Mouse (Mus musculus) midbrain, embryonic 15.5 days (tissue): ENCODE results near the gene Cab39. TPM values are rescaled to one million over a fixed set of nuclear protein-coding genes. Genes with fewer than 3 reads are reported as not detected.

Experiments used
- ATAC-seq: fragments of 200-750 bp; cut with Nextera tagmentation; replicated peaks from 2 replicates; pipeline ENCODE4 v1.8.0; 2017; ENCODE audit warnings: moderate TSS enrichment
- H3K27ac ChIP-seq: fragments of 300-500 bp; sonication (generic); 2 replicates; pipeline ENCODE4 v1.5.1; 2015; ENCODE audit warnings: mild to moderate bottlenecking, inconsistent platforms
- H3K27me3 ChIP-seq: fragments of 300-500 bp; sonication (generic); replicated peaks from 2 replicates; pipeline ENCODE4 v1.6.1; 2015; ENCODE audit warnings: inconsistent platforms
- H3K36me3 ChIP-seq: fragments of 300-500 bp; sonication (generic); replicated peaks from 2 replicates; pipeline ENCODE4 v1.6.1; 2015; ENCODE audit warnings: inconsistent platforms
- H3K4me1 ChIP-seq: fragments of 300-500 bp; sonication (generic); 2 replicates; pipeline ENCODE4 v1.6.1; 2015; ENCODE audit warnings: inconsistent platforms
- H3K4me2 ChIP-seq: fragments of 300-500 bp; sonication (generic); 2 replicates; pipeline ENCODE4 v1.6.1; 2015; ENCODE audit warnings: inconsistent platforms, mild to moderate bottlenecking, moderate library complexity
- H3K4me3 ChIP-seq: fragments of 300-500 bp; sonication (generic); 2 replicates; pipeline ENCODE4 v1.5.1; 2015; ENCODE audit warnings: mild to moderate bottlenecking, inconsistent platforms
- H3K9ac ChIP-seq: fragments of 300-500 bp; sonication (generic); 2 replicates; pipeline ENCODE4 v1.6.1; 2015; ENCODE audit warnings: mild to moderate bottlenecking, inconsistent platforms
- H3K9me3 ChIP-seq: fragments of 300-500 bp; sonication (generic); 2 replicates; pipeline ENCODE4 v1.6.1; 2016; ENCODE audit warnings: inconsistent platforms
- WGBS: fragments of 180-500 bp; shearing (Covaris S2); methylation state at CpG from one replicate; pipeline ENCODE4 v1.1.7; 2015; ENCODE audit warnings: mixed read lengths; 5-methylcytosine and 5-hydroxymethylcytosine counted together
- microRNA-seq: library from miRNA; unstranded; fragments of <30 nt; microRNA quantifications from one replicate; pipeline ENCODE4, GENCODE M21; 2016
- polyA plus RNA-seq: library from polyadenylated mRNA; unstranded; fragments of >200 nt; fragmentation: Nextera tagmentation; extraction: Ambion mirVana; gene quantifications from 2 replicates; pipeline ENCODE4 v1.2.1, GENCODE M21; 2015

Gene Cab39
- polyA plus RNA-seq, 1 experiment from 2014 or later, result 53.1 TPM

DNA sequence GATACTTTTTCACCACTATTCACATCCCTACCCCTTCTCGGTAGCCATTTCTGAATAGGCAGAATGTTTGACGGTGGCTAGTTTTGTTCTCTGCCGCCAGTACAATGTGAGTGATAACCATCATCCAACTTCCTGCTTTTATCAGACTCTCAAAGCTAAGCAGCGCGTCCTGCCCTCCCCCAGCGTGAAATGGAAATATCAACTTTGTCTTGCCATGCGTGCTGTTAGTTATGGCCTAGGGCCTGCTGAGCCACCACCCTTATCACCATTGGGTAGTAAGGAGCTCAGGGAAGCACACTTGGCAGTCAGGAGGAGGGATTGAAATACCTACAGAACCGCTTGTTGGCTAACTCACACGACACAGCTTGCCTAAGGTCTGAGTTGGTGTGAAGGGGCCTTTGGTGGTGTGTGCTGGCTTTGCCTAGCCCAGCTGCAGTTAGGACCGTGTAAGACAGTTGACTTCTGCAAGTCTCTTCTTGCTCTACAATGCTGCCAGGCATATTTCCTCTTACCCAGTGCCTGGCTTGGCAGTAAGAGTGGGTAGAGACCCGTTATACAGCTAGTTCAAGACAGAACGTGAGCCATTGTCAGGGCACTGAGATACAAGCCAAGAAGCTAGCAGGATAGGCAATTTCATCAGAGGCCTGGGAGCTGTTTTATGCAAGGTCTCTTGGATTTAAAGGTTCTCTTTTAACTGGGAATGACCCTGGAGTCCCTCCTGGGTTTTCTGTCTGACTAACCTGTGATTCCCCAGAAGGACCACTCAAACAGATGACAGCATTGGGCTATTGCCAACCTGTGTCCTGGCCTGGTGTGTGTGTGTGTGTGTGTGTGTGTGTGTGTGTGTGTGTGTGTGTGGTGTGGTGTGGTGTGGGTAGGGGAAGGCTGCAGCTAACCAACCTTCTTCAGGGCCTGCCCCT, 103.8 kb downstream of the Cab39 start:
- H3K27me3 ChIP-seq, result no peaks in the 10 kb centered on the region
- WGBS, result 56% methylated on average over 12 of the region's 12 CpGs
- peak overlapping the region; percentile 78 for H3K4me2 ChIP-seq
- H3K36me3 ChIP-seq, result no peaks in the 10 kb centered on the region
- H3K4me3 ChIP-seq, result peak overlapping the region; percentile 73
- no peak overlapping the region; the same call in 1 of the 2 replicates for H3K9ac ChIP-seq
- peak overlapping the region; percentile 81 for H3K27ac ChIP-seq
- H3K9me3 ChIP-seq, result no peaks in the 10 kb centered on the region
- H3K4me1 ChIP-seq, result peaks cover 74% of the 10 kb centered on the region
- no peak for ATAC-seq

DNA sequence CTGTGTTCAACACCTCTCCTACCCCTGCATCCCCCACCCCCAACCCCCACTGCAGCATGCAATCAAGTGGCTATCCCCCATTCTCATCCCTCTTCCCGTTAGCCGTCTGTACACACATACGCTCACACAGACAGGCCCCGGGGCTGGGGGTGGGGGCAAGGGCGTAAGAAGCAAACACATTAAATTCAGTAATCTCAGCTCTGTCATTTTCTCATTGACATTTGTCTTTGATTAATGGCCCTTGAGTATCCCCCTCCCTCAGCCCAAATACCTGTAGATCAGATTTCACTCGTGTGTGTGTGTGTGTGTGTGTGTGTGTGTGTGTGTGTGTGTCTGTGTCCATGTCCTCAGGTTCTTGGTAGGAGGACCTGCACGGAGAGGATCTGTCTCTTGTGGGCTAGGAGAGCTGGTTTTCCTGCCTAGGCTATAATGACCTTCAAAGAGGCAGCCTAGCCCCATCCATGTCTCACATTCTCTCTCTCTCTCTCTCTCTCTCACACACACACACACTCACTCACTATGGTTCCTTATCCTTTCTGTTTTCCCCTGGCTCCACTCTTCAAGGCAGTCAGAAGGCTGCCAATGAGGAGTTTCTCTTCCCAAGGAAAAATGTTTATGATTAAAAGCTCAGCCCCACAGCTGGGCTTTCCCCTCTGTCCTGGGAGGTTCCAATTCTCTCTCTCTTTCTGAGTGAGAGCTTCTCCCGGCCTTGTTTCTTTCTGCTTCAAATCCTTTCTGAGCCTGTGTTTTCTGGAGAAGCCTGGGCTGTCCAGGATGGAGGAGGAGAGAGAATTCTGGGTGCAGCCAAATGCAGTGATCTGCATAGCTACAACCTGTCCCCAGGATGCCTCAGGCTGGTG, 104.9 kb downstream of the Cab39 start:
- Histone ChIP-seq H3K4me1 (peaks cover 81% of the 10 kb centered on the region), H3K4me2 (peak overlapping the region; percentile 78), H3K9me3 (no peaks in the 10 kb centered on the region), H3K27ac (peak overlapping the region; percentile 81), H3K27me3 (no peaks in the 10 kb centered on the region), H3K9ac (peak overlapping the region; percentile 23; the same call in 1 of the 2 replicates), H3K36me3 (0 out of 2 replicates have a peak, but pooled peaks cover under 1% of the 10 kb centered on the region), H3K4me3 (peak overlapping the region; percentile 10)
- WGBS, result 14% methylated on average over 8 of the region's 8 CpGs
- no peak for ATAC-seq

DNA sequence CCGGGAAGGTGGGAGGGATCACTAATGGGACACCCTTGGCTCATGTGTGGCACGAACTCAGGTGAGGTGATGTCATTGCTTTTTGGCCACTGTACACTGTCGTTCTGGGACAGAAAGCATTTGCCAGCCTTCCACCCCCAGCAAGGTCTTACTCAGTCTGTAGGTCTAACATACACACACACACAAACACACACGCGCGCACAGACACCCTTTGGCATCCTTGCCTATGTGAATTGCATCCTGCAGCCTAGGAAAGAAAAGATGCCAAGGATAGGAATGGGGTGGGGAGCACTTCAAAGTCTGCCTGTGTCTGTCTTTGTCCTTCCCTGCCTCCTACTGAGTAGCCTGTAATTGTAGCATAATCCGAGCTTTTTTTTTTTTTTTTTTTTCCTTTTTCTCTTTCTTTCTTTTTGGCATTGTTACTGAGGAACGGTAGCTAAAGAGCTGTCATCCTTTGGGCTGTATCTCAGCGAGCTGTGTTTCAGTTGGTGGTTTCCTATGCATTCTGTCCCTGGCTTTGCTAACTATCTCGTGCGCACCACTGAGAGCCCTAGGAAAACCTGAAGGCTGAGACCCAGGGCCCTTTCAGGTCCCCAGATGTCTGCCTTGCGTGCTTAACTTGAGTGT, 105.6 kb downstream of the Cab39 start:
- ATAC-seq, result no peak
- 13% methylated on average over 12 of the region's 12 CpGs for WGBS
- H3K4me2 ChIP-seq, result peak overlapping the region; percentile 78
- H3K4me1 ChIP-seq, result peaks cover 75% of the 10 kb centered on the region
- no peaks in the 10 kb centered on the region for H3K9me3 ChIP-seq
- peak overlapping the region; percentile 81 for H3K27ac ChIP-seq
- peak overlapping the region; percentile 10 for H3K4me3 ChIP-seq
- peak overlapping the region; percentile 23 for H3K9ac ChIP-seq
- H3K27me3 ChIP-seq, result no peaks in the 10 kb centered on the region
- H3K36me3 ChIP-seq, result peaks cover 8% of the 10 kb centered on the region; the same call in 1 of the 2 replicates

DNA sequence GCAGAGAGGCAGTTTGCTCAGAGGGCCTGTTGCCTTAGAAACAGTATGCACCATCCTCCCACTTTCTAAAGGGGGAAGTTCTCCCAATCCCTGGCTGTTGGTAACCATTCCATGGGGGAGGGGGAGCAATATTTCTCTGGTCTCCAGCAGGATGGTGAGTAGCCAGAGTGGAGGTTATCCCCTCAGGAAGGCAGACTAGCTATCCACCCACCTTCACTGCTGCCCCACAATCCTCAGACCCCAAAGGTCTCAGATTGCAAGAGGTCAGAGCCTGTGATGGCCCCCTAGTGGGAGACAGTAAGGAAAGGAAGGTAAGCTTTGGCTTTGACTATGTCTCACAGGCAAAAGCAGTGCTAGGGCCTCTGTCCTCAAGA, 106.1 kb downstream of the Cab39 start:
- peaks cover 11% of the 10 kb centered on the region; the same call in 1 of the 2 replicates for H3K36me3 ChIP-seq
- peaks cover 73% of the 10 kb centered on the region for H3K4me1 ChIP-seq
- no peak for ATAC-seq
- H3K9me3 ChIP-seq, result no peaks in the 10 kb centered on the region
- H3K27ac ChIP-seq, result peak overlapping the region; percentile 81
- H3K4me2 ChIP-seq, result peak overlapping the region; percentile 78
- 0 out of 2 replicates have a peak overlapping the region, but pooled peaks have one; percentile 10 for H3K4me3 ChIP-seq
- no peak overlapping the region for H3K9ac ChIP-seq
- no peaks in the 10 kb centered on the region for H3K27me3 ChIP-seq

DNA sequence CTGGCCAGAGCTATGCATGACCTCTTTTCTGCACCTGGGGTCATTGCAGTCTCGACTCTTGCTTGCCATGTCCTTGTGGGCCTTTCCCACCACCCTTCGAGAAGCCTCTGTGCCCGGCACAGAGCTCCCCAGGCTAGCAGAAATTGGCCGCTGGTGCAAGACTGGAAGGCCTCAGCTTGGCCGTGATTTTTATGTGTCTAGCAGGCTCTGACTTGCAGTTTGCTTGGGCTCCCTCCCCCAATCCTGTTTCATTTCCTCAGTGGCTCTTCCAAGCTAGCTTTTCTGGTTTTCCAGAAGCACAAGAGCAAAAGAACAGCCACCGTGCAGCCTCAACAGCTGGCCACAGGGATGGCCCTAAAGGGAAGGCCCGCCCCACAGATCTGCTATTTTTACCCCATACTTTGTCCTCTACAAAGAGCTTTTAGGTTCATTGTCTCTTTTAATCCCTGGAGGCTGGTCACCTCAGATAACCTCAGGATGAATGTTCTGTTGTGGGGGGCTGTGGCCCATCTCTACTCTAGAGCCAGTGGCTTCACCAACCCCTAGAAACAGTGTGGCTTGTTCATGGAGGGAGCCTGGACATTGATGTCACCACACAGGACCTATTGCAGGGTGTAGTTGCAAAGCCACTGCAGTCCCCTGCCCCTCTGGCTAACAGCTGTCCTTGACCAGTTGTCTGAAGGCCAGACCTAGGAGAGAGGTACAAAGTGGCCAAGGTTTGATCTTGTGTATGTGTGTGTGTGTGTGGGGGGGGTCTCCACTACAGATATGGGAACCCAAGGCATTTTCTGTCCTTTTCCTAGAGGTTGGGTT, 107.5 kb downstream of the Cab39 start:
- Histone ChIP-seq H3K27ac (peak overlapping the region; percentile 64), H3K4me3 (no peak overlapping the region), H3K27me3 (no peaks in the 10 kb centered on the region), H3K9me3 (no peaks in the 10 kb centered on the region), H3K36me3 (peaks cover 24% of the 10 kb centered on the region), H3K4me1 (peaks cover 71% of the 10 kb centered on the region), H3K9ac (no peak overlapping the region), H3K4me2 (no peak overlapping the region)
- WGBS, result 56% methylated on average over 7 of the region's 7 CpGs
- no peak for ATAC-seq

Small RNAs within 50 kb of the gene (microRNA-seq; reads per million reads assigned to microRNA genes)
- gene Gm25472 (not detected), gene Mir8096 (not detected)

Other genes starting within 250 kb of the Cab39 start
- not detected in 2 replicates for gene G530012D18Rik, start 217.8 kb upstream of the Cab39 start, polyA plus RNA-seq
- gene Sp110, start 194.6 kb upstream of the Cab39 start, polyA plus RNA-seq, result 0.56 and 0.91 TPM in 2 replicates
- gene Sp140, start 193.1 kb upstream of the Cab39 start, polyA plus RNA-seq, result 0.43 and 0.68 TPM in 2 replicates
- gene Sp100, start 143.5 kb upstream of the Cab39 start, polyA plus RNA-seq, result 0.40 and 1.5 TPM in 2 replicates
- 0.19 and 0.56 TPM in 2 replicates for gene A630001G21Rik, start 14.8 kb upstream of the Cab39 start, polyA plus RNA-seq
- 233 and 248 TPM in 2 replicates for gene Itm2c, start 100.8 kb downstream of the Cab39 start, polyA plus RNA-seq
- 8.9 and 11.0 TPM in 2 replicates for gene 4933407L21Rik, start 135.0 kb downstream of the Cab39 start, polyA plus RNA-seq
- gene Gpr55, start 167.6 kb downstream of the Cab39 start, polyA plus RNA-seq, result 0.15 and 0.17 TPM in 2 replicates
- 0.35 and 0.52 TPM in 2 replicates for gene Spata3, start 223.4 kb downstream of the Cab39 start, polyA plus RNA-seq